Mouse (Mus musculus) gastrocnemius, adult 8-10 months (tissue): ENCODE data around the gene Sit1. TPM values are rescaled to one million over a fixed set of nuclear protein-coding genes. Genes with fewer than 3 reads are reported as not detected.

Source experiments
- DNase-seq, 2 experiments: peaks; one replicate each; pipeline ENCODE4 v3.0.0; 2022; ENCODE audit warnings: low spot score in 2 of 2
- total RNA-seq, 4 experiments: library from RNA; stranded (reverse); gene quantifications; 2 replicates each; pipeline ENCODE4 v1.2.4; 2022

The Sit1 gene
- total RNA-seq: not detected

GRCm38 (mm10) chr4:43483535-43484091 is at the start of gene Sit1:
Gene Sit1, minus strand, starts transcription at chr4:43483734.
- DNase-seq: no peak

- DNase-seq: no peak
Measured at GRCm38 (mm10) chr4:43533270-43533669, 49.7 kb upstream of the Sit1 start.

- DNase-seq: peak; percentile 65
Measured at GRCm38 (mm10) chr4:43530581-43530980, 47.0 kb upstream of the Sit1 start.

- DNase-seq: peak in 1 of 2 experiments; percentile 43
Measured at GRCm38 (mm10) chr4:43530081-43530501, 46.6 kb upstream of the Sit1 start.

GRCm38 (mm10) chr4:43528487-43528886 is 45.0 kb upstream of the Sit1 start:
- DNase-seq: no peak

GRCm38 (mm10) chr4:43527880-43528279 is 44.3 kb upstream of the Sit1 start:
- no peak for DNase-seq

- DNase-seq: peak; percentile 79 to 82
Measured at GRCm38 (mm10) chr4:43519956-43520355, 36.4 kb upstream of the Sit1 start.

GRCm38 (mm10) chr4:43519551-43519950 is 36.0 kb upstream of the Sit1 start:
- no peak for DNase-seq

- DNase-seq: no peak
Measured at GRCm38 (mm10) chr4:43515764-43516708, 32.5 kb upstream of the Sit1 start.

- no peak for DNase-seq
Measured at GRCm38 (mm10) chr4:43513791-43514190, 30.3 kb upstream of the Sit1 start.

- DNase-seq: no peak
Measured at GRCm38 (mm10) chr4:43513300-43513699, 29.8 kb upstream of the Sit1 start.

- DNase-seq: no peak
Measured at GRCm38 (mm10) chr4:43512653-43513052, 29.1 kb upstream of the Sit1 start.

GRCm38 (mm10) chr4:43511675-43512454 is 28.3 kb upstream of the Sit1 start:
- no peak for DNase-seq

- DNase-seq: no peak
Measured at GRCm38 (mm10) chr4:43509109-43509508, 25.6 kb upstream of the Sit1 start.

GRCm38 (mm10) chr4:43508666-43508997 is 25.1 kb upstream of the Sit1 start:
- DNase-seq: no peak

GRCm38 (mm10) chr4:43507938-43508665 is 24.6 kb upstream of the Sit1 start:
- no peak for DNase-seq

- DNase-seq: peak; percentile 57 to 64
Measured at GRCm38 (mm10) chr4:43506536-43507185, 23.1 kb upstream of the Sit1 start, which contains the start of gene Car9. Gene Car9, plus strand, starts transcription at chr4:43506966.

GRCm38 (mm10) chr4:43506074-43506473 is 22.5 kb upstream of the Sit1 start:
- no peak for DNase-seq

GRCm38 (mm10) chr4:43504269-43504668 is 20.7 kb upstream of the Sit1 start:
- no peak for DNase-seq

GRCm38 (mm10) chr4:43503506-43503905 is 20.0 kb upstream of the Sit1 start:
- DNase-seq: no peak

- DNase-seq: no peak
Measured at GRCm38 (mm10) chr4:43503041-43503440, 19.5 kb upstream of the Sit1 start.
